Mouse (Mus musculus): Measurements from ENCODE around the gene Hcn1. TPM values are rescaled to one million over a fixed set of nuclear protein-coding genes. Genes with fewer than 3 reads are reported as not detected.

The Hcn1 gene
- total and polyA plus RNA-seq, 3 experiments = not detected

DNA sequence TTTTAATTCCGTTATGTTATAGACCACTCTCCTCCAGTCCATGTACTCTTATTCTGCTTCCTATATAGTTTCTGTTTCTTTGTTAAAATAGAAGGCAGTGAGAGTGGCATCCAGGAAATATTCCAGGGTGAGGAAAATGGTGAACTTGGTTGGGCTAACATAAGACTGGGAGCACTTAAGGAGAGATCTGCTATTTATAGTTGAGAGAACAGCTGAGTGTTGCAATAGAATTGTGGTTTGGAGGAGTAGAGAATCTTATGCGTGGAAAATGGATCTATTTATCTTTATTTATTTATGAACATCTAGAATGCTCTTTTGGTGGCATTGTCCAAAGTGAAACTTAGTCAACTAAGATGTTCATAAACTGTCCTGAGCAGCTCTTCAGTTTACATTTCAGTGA is 104.4 kb downstream of the Hcn1 start:
- Histone ChIP-seq H3K27me3 (ENCODE audit: control insufficient read depth in 1 of 2, insufficient read depth in 2 of 2, low read length in 2 of 2) (no peaks in the 10 kb centered on the region), H3K79me2 (ENCODE audit: control insufficient read depth, insufficient read depth, low read length, poor library complexity) (no peaks in the 10 kb centered on the region), H3K4me3 (ENCODE audit: control insufficient read depth in 1 of 2, insufficient read depth in 1 of 2, low read depth in 2 of 2, low read length in 2 of 2) (no peak overlapping the region), H3K27ac (ENCODE audit: control insufficient read depth, low read depth, low read length) (no peak overlapping the region), H3K36me3 (ENCODE audit: control insufficient read depth in 1 of 2, insufficient read depth in 2 of 2, low read length in 2 of 2) (no peaks in the 10 kb centered on the region), H3K9ac (ENCODE audit: control insufficient read depth, low read depth, low read length, poor library complexity, severe bottlenecking) (no peak overlapping the region), H3K9me3 (replicated peaks; ENCODE audit: insufficient read depth, low read length) (no peaks in the 10 kb centered on the region), H3K4me1 (ENCODE audit: control insufficient read depth in 1 of 2, insufficient read depth in 2 of 2, low read length in 2 of 2) (no peaks in the 10 kb centered on the region)
- TF ChIP-seq HCFC1 (IDR thresholded peaks at IDR 0.05; ENCODE audit: low read depth, low read length) (no peak), TBP (IDR thresholded peaks at IDR 0.05; ENCODE audit: low read depth, low read length) (no peak), MYB (IDR thresholded peaks at IDR 0.05; ENCODE audit: low read depth, low read length) (no peak), MAFK (IDR thresholded peaks at IDR 0.05; ENCODE audit: borderline replicate concordance, low read depth, low read length) (no peak), KAT2A (conservative IDR thresholded peaks at IDR 0.05; ENCODE audit: low read depth, low read length) (no peak), MAZ (IDR thresholded peaks at IDR 0.05; ENCODE audit: low read depth, low read length) (no peak), POLR2AphosphoS5 (IDR thresholded peaks at IDR 0.05; ENCODE audit: borderline replicate concordance, low read depth, low read length) (no peak), ZKSCAN1 (IDR thresholded peaks at IDR 0.05; ENCODE audit: low read depth, low read length) (no peak), UBTF (IDR thresholded peaks at IDR 0.05; ENCODE audit: borderline replicate concordance, insufficient read depth, low read depth, low read length) (no peak), CHD1 (IDR thresholded peaks at IDR 0.05; ENCODE audit: low read depth, low read length) (no peak), CHD2 (IDR thresholded peaks at IDR 0.05; ENCODE audit: low read length) (no peak), MYC (IDR thresholded peaks at IDR 0.05; ENCODE audit: low read depth, low read length) (no peak), ZC3H11A (IDR thresholded peaks at IDR 0.05; ENCODE audit: low read depth, low read length) (no peak), POLR2A (IDR thresholded peaks at IDR 0.05; ENCODE audit: control insufficient read depth in 1 of 2, insufficient read depth in 1 of 2, low read depth in 1 of 2, low read length in 2 of 2, poor library complexity in 1 of 2) (no peak), JUND (IDR thresholded peaks at IDR 0.05; ENCODE audit: low read depth, low read length) (no peak), BHLHE40 (IDR thresholded peaks at IDR 0.05; ENCODE audit: borderline replicate concordance, low read depth, low read length) (no peak)
- no peak for DNase-seq (ENCODE audit: low read depth, low spot score)

DNA sequence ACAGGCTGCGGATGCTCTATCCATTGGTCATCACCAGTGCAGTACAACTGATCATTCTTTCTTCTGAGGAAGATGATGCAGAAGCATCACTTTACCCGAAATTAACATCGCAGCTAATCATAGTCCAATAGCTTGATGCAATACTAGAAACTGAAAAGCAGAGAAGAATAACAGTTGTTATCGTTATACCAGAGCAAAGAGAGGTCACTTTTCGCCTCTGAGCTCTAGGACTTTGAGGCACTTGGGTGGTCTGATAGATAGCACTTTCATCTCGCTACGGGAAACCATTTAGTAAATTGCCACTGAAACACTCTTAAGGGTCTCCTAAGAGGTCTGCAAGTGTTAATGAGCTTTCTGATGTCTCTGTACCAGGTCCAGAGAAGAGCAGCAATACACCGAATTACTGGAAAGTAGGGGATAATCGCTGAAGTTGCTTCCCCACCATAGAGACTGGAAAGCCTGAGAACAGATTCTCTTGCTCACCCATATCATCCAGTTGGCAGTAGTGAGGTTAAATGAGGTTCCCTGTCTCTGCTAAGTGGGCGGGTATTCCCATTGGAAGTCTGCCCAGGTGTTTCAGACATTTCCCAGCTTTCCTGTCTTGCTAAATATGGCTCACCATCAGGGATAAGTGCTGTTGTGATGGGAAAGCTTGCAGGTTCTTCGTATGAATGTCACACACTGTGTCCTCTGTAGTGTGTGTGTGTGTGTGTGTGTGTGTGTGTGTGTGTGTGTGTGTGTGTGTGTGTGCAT is 105.0 kb downstream of the Hcn1 start:
- DNase-seq (ENCODE audit: low read depth, low spot score) = no peak
- Histone ChIP-seq H3K36me3 (ENCODE audit: control insufficient read depth in 1 of 2, insufficient read depth in 2 of 2, low read length in 2 of 2) (no peaks in the 10 kb centered on the region), H3K27me3 (ENCODE audit: control insufficient read depth in 1 of 2, insufficient read depth in 2 of 2, low read length in 2 of 2) (no peaks in the 10 kb centered on the region), H3K27ac (ENCODE audit: control insufficient read depth, low read depth, low read length) (no peak overlapping the region), H3K9me3 (replicated peaks; ENCODE audit: insufficient read depth, low read length) (no peaks in the 10 kb centered on the region), H3K4me3 (ENCODE audit: control insufficient read depth in 1 of 2, insufficient read depth in 1 of 2, low read depth in 2 of 2, low read length in 2 of 2) (no peak overlapping the region), H3K4me1 (ENCODE audit: control insufficient read depth in 1 of 2, insufficient read depth in 2 of 2, low read length in 2 of 2) (no peaks in the 10 kb centered on the region), H3K79me2 (ENCODE audit: control insufficient read depth, insufficient read depth, low read length, poor library complexity) (no peaks in the 10 kb centered on the region), H3K9ac (ENCODE audit: control insufficient read depth, low read depth, low read length, poor library complexity, severe bottlenecking) (no peak overlapping the region)
- no peak for TF ChIP-seq POLR2AphosphoS5 (IDR thresholded peaks at IDR 0.05; ENCODE audit: borderline replicate concordance, low read depth, low read length)
- no peak for TF ChIP-seq HCFC1 (IDR thresholded peaks at IDR 0.05; ENCODE audit: low read depth, low read length)
- no peak for TF ChIP-seq UBTF (IDR thresholded peaks at IDR 0.05; ENCODE audit: borderline replicate concordance, insufficient read depth, low read depth, low read length)
- no peak for TF ChIP-seq KAT2A (conservative IDR thresholded peaks at IDR 0.05; ENCODE audit: low read depth, low read length)
- TF ChIP-seq GABPA (IDR thresholded peaks at IDR 0.05; ENCODE audit: low read depth, low read length) = no peak
- TF ChIP-seq USF2 (IDR thresholded peaks at IDR 0.05; ENCODE audit: borderline replicate concordance in 1 of 2, insufficient read depth in 1 of 2, low read depth in 1 of 2, low read length in 2 of 2) = no peak
- TF ChIP-seq CHD1 (IDR thresholded peaks at IDR 0.05; ENCODE audit: low read depth, low read length) = no peak
- TF ChIP-seq ZNF384 (IDR thresholded peaks at IDR 0.05; ENCODE audit: low read depth, low read length) = no peak
- TF ChIP-seq GATA1 (IDR thresholded peaks at IDR 0.05; ENCODE audit: low read depth, low read length) = no peak
- no peak for TF ChIP-seq NRF1 (IDR thresholded peaks at IDR 0.05; ENCODE audit: insufficient read depth, low read depth, low read length, poor library complexity, severe bottlenecking)
- TF ChIP-seq MAFK (IDR thresholded peaks at IDR 0.05; ENCODE audit: borderline replicate concordance, low read depth, low read length) = no peak
- TF ChIP-seq JUND (IDR thresholded peaks at IDR 0.05; ENCODE audit: low read depth, low read length) = no peak
- TF ChIP-seq MYB (IDR thresholded peaks at IDR 0.05; ENCODE audit: low read depth, low read length) = no peak
- TF ChIP-seq POLR2AphosphoS2 (IDR thresholded peaks at IDR 0.05; ENCODE audit: low read length) = no peak
- TF ChIP-seq ZKSCAN1 (IDR thresholded peaks at IDR 0.05; ENCODE audit: low read depth, low read length) = no peak
- TF ChIP-seq SIN3A (IDR thresholded peaks at IDR 0.05; ENCODE audit: low read length) = no peak
- no peak for TF ChIP-seq CHD2 (IDR thresholded peaks at IDR 0.05; ENCODE audit: low read length)
- TF ChIP-seq POLR2A (IDR thresholded peaks at IDR 0.05; ENCODE audit: control insufficient read depth in 1 of 2, insufficient read depth in 1 of 2, low read depth in 1 of 2, low read length in 2 of 2, poor library complexity in 1 of 2) = no peak
- no peak for TF ChIP-seq RCOR1 (IDR thresholded peaks at IDR 0.05; ENCODE audit: low read depth, low read length)
- no peak for TF ChIP-seq MAX (IDR thresholded peaks at IDR 0.05; ENCODE audit: low read length)
